Mouse (Mus musculus): ENCODE measurements at regions not wholly inside any gene's neighbourhood (a gene's known extent, or its start where the extent isn't known, plus 50 kb on each side); places are given as distances from the start of the nearest gene placed in this dataset.
"Not testable (repeated sequence)": the region's sequence is repeated elsewhere in the genome, so short reads cannot be mapped to it uniquely, and the experiment has no call there.

DNA sequence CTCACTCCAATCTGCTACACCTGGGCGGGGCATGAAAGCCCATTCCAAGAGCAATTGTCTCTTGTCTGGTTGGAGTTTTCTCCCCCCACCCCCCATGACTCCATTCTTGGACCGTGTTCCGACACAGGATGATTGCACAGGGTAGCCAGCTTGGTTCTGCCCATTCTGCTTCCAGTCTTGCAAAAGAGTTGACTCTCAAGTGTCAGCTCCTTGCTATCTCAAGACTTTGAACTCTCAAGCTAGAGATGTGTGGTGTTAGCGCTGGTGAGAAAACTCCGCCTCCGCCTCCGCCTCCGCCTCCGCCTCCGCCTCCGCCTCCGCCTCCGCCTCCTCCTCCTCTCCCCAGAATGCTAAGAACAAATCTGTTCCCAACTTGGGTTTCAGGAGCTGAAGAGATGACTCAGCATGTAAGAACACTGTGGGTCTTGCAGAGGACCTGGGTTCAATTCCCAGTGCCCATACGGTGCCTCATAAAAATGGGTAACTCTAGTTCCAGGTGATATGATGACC lies 135.1 kb downstream of the Bcat1 start:
- DNase-seq (ENCODE audit: low spot score in 2 of 2): no peak

DNA sequence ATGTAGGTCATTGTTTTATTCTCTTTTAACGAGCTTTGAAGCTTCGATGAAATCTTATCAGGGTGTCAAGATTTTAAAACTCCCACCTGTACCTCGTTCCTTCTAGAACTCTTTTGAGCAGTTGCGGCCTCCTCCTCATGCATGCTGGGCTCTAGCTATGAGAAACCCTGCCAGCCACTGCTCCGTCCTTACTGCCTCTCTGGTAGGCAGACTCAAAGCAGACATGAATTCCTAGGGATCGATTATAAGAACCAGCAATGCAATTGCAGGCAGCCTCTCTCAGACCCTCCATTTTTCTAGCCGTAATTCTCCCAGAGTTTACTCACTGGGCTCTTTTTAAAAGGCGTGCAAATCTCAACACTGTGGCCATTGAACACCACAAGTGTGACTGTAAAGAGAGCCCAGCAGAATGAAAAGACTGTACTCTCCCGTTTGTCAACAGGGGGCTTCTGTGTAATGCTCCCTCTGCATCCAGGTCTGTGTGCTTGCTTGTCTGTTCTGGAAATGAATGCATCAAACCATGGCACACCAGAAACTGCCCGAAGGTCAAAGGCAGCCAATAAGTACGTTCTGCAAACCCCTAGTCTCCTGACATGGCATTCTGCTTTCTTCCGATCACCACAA lies 137.3 kb downstream of the Bcat1 start:
- DNase-seq (ENCODE audit: low spot score in 2 of 2): no peak

DNA sequence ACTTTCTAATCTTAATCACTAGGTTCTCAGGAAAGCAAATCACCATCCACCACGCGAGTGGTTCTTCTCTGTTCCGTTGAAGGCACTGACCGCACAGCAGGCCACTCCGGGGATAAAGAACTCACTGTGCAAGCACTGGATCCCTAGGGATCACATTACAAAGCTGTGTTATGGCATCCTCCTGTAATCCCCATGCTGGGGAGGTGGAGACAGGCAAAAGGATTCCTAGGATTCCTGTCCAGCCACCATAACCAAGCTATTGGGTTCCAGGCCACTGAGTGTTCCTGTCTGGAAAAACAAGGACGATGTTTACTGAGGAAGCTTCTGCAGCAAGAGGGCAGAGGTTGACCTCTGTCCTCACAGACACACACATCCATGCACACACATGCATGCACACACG lies 138.8 kb downstream of the Bcat1 start:
- DNase-seq (ENCODE audit: low spot score in 2 of 2): no peak

DNA sequence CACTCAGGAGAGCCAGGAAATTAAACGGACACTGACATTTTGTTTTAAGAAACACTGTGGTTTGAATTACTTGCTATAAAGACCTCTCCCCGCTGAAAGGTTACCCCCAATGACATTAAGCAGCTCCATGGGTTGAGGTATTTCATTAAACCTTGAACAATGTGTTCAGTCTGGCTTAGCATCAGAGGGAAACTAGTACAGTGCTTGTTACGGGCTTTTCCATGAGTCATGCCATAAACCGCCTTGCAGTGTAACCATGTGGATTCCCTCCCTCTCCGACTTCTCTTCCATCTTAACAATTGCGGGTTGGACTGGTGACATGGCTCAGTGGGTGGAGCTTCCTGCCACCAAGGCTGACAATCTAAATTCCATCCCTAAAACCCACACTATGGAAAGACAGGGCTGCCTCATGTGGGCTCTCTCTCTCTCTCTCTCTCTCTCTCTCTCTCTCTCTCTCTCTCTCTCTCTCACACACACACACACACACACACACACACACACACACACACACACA lies 142.2 kb downstream of the Bcat1 start:
- DNase-seq (ENCODE audit: low spot score in 2 of 2): no peak

DNA sequence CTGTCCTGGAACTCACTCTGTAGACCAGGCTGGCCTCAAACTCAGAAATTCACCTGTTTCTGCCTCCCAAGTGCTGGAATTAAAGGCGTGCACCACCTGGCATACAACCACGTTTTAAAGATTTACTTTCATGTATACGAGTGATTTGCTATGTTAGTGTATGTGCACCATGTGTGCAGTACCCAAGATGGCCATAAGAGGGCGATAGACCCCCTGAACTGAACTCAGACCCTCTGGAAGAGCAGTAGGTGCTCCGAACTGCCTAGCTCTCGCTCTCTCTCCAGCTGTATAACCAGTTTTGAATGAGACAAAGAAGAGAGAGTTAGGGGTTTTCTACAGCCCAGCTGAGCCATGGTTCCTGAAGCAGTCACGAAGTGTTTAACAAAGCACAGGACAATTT lies 143.6 kb downstream of the Bcat1 start:
- no peak for DNase-seq (ENCODE audit: low spot score in 2 of 2)

DNA sequence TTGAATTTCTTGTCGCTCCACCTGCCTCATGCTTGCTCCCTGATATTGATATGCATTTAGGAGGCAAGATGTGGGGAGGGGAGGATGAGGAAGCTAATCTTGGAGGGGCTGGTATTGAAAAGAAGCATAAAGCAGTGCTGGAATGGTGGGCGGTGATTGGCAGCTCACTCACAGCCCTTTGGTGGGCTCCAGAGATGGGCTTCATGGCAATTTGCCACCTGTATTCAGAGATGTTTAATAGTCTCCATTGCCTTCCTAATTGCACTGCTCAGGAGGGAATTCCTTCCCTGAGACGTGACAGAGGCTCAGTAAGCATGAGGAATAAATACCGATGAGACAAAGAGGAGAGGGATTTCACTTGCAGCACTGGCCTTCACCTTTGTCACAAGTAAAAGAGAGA lies 146.0 kb downstream of the Bcat1 start:
- no peak for DNase-seq (ENCODE audit: low spot score in 2 of 2)

DNA sequence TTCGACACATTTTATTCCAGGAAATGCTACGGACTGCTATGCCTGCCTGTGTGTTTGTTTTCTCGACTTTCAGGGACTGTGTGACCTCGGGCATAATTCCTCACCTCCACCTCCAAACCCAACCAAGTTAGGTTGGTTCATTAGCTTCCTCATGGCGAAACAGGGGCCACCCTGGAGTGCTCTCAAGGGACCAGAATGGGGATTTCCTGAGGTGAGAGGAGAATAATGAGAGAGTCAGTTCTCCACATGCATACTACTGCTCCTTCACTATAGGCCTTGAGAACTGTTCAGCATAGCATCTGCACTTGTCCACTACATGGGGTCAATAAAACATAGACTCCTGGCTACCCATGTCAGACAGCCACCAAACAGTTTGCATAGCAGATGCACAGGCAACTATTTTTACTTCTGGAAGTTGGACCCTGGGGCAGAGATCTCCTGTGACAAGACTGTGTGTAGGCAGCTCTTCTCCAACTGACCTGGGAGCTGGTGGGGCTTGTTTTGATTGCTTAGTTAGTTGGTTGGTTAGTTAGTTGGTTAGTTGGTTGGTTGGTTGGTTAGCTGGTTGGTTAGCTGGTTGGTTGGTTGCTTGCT lies 146.6 kb downstream of the Bcat1 start:
- no peak for DNase-seq (ENCODE audit: low spot score in 2 of 2)

DNA sequence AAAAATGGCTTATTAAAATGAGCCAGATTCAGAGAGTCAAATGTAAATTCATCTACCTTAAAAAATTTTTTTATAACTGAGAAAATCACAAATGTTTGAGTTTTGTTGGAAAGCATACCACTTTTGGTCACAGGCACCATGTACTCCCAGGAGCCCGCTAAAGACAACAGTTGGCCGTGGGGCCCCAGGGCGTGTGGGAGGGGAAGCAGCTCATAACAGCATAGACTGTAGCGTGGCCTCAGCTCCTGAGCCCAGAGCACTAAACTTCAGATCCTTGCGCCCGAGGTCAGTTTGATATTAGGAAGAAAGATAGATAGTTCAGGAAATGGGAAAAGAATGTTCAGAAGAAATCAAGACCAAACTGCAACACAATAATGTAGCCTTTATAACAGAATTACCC lies 145.8 kb upstream of the Sox5 start:
- no peak for DNase-seq (ENCODE audit: low spot score in 2 of 2)

DNA sequence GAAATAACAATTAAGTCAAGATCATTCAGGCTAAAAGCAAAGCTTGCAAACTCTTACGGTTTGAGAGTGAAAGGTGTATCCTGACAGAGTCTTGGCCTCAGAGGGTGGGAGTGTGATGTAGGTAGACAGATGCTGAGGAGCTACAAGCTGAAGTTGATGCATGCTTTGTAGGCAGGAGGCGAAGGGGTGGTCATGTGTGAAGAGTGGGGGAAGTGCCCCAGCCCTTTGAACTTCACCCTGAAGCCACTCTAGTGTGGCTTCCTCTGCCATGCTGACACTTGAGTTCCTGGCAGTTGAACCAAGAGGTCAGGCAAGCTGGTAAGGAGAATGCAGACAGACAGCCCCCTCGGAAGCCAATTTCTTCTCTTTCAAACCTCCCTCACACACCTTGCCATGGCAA lies 141.0 kb upstream of the Sox5 start:
- DNase-seq (ENCODE audit: low spot score in 2 of 2): no peak

DNA sequence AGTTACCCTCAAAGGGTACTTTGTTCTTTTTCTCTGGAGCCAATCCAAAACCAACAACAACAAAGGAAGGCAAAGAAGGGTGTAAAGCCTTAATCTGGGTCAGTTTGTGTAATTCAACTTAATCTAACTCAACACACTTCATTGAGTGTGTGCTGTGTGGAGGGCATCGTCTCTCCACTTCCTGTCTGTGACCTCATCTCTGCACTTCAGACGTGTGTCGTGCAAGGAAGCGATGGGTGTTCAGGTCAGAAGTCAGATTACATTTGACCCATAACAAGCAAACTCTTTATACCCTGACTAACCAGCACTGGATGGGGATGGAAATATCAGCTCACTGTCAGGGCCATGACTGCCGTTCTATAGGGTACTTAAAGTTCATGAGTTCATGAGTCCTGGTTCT lies 138.0 kb upstream of the Sox5 start:
- DNase-seq (ENCODE audit: low spot score in 2 of 2): no peak

DNA sequence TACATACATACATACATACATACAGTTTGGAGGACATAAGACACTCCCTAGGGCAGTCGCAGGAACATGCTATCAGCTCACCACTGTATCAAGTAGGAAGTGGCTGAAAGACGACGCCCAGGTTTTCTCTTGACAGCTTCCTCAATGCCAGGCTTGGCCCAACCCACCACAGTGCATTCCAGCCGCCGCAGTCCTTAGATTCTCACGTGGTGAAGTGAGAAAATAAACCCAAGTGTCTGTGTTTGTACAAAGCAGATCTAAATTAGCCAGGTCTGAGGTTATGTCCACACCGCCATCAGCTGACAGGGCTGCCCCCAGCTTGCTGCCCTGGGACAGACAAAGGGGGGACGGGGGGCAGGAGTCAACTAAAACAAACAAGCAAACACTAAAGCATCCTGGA lies 135.4 kb upstream of the Sox5 start:
- DNase-seq (ENCODE audit: low spot score in 2 of 2): no peak

DNA sequence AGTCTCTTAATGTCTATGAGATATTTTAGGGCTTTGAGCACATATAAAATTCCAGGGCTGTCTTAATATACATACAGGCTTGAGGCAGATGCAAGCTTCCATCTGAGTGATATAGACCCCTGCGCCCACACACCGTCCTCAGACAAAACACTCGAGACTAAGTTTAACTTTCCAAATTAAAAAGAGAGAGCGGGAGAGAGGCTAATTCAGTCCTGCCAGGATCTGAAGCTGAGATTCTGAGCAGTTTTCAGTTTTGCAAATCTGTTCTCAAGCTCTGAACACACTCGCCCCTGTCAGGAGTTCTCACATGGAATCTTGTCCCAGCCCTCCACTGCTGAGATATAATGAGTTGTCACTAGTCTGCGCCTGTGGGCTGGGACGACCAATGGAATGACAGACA lies 130.0 kb upstream of the Sox5 start:
- peak; percentile 4 to 9 for DNase-seq (ENCODE audit: low spot score in 2 of 2)

DNA sequence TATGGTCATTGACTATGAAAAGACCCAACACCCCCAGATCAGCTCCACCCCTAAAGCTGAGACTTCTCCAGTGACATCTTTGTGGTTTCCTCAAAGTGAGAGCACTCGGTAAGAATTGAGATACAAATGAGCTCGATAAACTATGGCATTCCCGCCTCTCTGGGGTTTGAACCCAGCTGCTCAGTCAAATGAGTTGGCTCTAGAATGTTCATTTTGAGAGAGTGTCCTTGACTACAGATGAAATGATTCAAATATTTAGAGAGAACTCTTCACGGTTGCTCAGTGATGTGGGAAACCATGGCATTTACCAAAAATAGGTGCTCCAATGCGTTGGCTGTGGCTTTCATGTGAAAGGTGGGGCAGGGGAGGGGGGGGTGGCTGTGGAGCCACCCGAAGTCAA lies 128.6 kb upstream of the Sox5 start:
- DNase-seq (ENCODE audit: low spot score in 2 of 2): no peak

DNA sequence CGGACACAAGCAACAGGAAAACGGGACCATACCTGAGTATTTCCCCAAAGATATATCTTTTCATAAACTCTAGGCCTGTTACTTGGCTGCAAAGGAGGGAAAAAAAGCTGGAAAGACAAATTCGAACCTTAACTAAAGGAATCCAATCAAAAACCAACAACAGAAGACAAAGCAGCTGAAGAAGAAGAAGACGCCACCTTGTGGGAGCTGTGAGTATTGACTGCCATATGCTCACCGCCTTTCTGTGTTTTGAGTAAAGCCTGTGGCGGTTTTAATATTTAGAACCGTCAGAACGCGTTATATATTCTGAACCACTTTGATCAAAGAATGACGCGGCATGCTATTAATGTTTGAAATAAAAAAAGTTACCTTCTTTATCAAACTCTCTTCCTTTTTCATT lies 126.9 kb upstream of the Sox5 start:
- no peak for DNase-seq (ENCODE audit: low spot score in 2 of 2)

DNA sequence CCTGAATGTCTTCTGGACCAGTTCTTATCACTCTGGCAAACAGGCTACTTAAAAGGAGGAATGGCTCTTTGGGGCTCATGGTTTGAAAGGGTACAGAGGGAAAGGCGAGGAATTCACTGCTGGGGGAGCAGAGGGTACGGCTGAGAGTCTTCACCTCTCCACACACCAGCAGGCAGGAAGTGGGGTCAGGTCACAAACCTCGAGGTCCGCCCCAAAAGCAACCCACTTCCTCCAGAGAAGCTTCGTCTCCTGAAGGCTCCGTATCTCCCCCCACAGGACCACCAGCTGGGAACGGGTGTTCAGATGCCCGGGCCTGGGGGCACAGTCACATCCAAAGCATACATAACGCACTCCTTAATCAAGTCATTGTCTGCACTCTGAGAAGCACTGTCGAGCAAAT lies 121.4 kb upstream of the Sox5 start:
- DNase-seq (ENCODE audit: low spot score in 2 of 2): no peak

DNA sequence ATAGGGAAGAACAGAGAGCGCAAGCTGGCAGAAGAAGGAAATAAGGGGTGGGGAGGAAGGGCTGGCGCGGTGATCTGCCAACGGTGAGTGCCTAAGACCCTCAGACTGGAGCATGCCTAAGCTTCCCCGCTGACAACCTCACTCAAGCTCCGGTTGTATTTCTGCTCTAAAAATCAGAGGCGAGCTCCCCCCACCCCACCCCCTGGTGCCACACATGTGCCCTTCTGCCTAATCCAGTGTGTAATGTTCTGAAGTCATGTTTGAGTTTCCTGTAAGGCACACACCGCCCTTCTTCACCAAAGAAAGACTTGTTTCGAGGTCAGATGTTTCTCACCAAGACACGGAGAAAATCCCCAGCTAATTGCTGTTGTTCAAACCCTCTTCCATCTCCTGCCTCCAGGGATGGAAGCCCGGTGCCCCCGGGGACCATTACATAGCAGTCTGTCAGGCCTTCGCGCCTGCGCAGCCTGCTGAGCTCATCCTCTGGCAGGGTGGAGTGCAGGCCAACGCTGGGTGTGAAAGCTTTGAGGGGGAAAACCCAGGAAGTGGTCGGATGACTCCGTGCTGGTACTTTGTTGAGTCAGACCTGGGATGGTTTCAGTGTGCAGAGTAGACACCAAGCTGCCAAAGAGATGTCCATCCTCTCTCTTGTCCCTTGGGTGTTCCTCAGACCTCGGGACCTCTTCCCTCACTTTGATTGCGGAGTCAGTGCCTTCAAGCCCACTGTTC lies 120.7 kb upstream of the Sox5 start:
- DNase-seq (ENCODE audit: low spot score in 2 of 2): no peak

DNA sequence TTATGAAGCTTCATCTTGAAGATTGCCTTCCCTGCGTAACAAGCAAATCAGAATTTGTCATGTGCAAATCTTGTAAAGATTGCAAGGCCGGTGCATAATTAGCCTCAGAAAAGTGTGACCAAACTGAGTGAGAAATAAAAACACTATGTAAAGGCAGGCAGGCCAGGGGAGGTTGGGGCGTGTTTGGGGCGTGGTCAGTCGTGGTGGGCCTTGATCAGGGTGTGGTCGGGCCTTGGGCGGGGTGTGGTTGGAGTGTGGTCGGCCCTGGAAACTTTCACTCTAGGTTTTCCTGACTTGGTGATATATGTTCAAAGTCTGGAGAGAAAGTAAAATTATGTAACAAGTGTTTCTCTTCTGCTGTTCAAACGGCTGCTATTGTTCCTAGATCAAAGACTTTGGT lies 120.0 kb upstream of the Sox5 start:
- DNase-seq (ENCODE audit: low spot score in 2 of 2): no peak

DNA sequence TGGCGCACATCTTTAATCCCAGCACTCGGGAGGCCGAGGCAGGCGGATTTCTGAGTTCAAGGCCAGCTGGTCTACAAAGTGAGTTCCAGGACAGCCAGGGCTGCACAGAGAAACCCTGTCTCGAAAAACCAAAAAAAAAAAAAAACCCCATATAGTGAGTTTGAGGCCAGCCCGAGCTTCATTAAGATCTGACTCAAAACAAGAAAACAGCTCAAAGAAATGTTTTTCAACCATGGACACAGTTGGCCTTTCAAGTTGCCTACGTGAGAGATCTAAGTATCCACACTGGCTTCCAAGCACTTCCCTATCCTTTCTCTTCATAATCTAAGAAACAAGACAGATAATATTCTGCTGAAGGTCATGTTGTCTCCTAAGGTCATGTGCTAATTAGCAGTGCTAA lies 119.1 kb upstream of the Sox5 start:
- DNase-seq (ENCODE audit: low spot score in 2 of 2): not testable (repeated sequence)

DNA sequence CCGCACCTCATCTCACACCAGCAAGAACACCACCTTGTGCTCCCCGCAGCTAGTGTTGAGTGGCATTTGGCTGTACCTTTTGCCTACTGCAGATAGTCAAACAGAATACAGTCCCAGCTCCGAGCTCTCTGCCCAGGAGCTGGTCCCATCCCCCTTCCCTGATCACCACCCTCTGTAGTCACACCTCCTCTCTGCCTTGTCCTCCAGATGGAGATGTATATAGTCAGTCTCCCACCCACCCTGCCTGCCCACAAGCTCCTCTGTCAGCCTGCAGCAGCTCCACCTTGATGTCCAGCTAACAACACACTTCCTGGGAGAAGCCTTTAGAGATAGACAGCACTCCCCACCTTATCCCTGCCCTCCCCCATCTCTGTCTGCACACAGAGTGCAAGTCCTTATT lies 115.7 kb upstream of the Sox5 start:
- no peak for DNase-seq (ENCODE audit: low spot score in 2 of 2)

DNA sequence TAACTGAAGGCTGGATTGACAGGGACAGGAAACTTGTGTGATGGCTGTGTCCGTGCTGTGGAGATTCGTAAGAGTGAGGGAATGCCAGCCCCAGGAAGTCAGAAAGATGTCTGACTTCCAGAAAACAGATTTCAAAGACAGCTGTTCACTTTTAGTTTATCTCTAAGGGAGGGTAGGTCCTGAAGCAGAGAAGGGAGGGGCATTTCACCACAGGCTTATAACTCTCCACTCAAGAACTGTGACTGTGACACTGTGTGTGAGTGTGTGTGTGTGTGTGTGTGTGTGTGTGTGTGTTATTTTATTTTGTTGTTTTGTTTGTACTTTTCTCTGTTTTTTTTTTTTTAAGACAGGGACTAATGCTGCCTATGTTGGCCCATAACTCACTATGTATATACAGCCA lies 109.1 kb upstream of the Sox5 start:
- DNase-seq (ENCODE audit: low spot score in 2 of 2): no peak

DNA sequence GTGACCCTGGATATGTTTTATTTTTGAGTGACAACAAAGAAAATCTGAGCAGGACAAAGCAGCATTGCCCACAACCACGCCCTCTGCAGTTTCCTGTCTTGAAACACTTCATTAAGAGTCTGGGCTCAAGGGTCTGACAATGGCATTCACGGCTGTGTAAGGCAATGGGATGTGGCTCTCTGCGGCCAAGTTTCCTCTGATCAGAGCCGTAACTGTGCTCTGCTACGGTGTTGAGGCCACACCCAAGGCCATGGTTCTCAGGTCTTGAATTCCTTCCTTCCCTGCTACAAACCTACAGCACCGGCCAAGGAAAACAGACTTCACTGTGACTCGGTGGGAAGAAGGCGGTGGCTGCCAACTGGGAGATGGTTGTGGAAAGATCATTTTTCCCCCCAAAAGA lies 108.4 kb upstream of the Sox5 start:
- DNase-seq (ENCODE audit: low spot score in 2 of 2): no peak

DNA sequence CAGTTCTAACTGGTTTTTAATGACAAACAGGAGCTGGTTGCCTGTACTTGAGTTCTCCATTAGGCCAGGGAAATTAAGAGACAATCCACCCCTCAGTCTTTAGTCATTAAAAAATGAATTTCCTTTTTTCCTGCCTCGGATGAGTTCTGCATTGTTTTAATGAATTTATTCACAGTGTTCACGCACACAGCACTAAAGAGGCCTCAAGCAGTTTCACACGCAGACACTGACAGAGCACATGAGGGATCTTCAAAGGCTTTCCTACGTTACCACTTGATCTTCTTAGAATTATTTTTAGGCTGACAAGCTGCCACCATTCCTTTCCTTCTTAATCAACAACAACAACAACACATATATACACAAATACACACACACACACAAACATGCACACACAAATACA lies 101.3 kb upstream of the Sox5 start:
- no peak for DNase-seq (ENCODE audit: low spot score in 2 of 2)

DNA sequence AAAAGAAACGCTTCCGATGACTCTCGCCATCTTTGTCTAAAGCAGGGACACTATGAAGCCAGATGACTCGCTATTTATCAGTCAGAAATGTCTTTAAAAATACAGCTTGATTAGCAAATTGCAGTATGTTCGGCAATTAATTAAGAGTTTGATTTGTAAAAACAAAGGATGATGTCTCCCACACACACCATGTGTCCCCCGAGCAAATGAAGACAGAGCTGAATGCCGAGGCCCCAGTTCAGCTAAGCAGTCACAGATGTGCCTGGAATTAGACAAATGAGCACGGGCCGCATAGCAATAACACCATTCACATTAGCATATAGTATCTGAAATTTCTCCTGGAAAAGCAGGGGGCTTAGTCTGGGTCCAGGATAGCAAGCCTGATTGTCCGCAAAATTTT lies 98.3 kb upstream of the Sox5 start:
- DNase-seq (ENCODE audit: low spot score in 2 of 2): no peak
